Mouse (Mus musculus): ENCODE results near the gene Mcf2l. TPM values are rescaled to one million over a fixed set of nuclear protein-coding genes. Genes with fewer than 3 reads are reported as not detected.

Mcf2l gene
- polyA plus RNA-seq, 1 experiment from 2014 or later, result 58.7 TPM

GRCm38 (mm10) chr8:12896494-12897373 is 23.1 kb downstream of the Mcf2l start:
- ATAC-seq (ENCODE audit: insufficient read depth, low FRiP score, low TSS enrichment), result no peak
- no peak overlapping the region for H3K27ac ChIP-seq (ENCODE audit: low read depth, low read length)
- H3K4me2 ChIP-seq (ENCODE audit: low read depth), result no peak overlapping the region
- 56% methylated on average over 13 of the region's 13 CpGs for WGBS
- H3K9me3 ChIP-seq (ENCODE audit: control insufficient read depth, low read length), result no peaks in the 10 kb centered on the region
- no peak overlapping the region for H3K9ac ChIP-seq (ENCODE audit: low read length)
- peak; percentile 60 for DNase-seq (ENCODE audit: low spot score)
- H3K4me3 ChIP-seq (ENCODE audit: low read depth, low read length), result no peak overlapping the region
- H3K27me3 ChIP-seq (ENCODE audit: control insufficient read depth, insufficient read depth, low read length), result no peaks in the 10 kb centered on the region
- H3K36me3 ChIP-seq (ENCODE audit: control insufficient read depth, insufficient read depth, low read length), result no peaks in the 10 kb centered on the region
- no peaks in the 10 kb centered on the region for H3K4me1 ChIP-seq (ENCODE audit: control insufficient read depth, insufficient read depth, low read length)

- H3K4me3 ChIP-seq (ENCODE audit: low read depth, low read length), result no peak overlapping the region
- no peak overlapping the region for H3K9ac ChIP-seq (ENCODE audit: low read length)
- no peak overlapping the region for H3K27ac ChIP-seq (ENCODE audit: low read depth, low read length)
Observed at GRCm38 (mm10) chr8:12897815-12898214, 24.2 kb downstream of the Mcf2l start.

GRCm38 (mm10) chr8:12903790-12904415 is 30.3 kb downstream of the Mcf2l start:
- Histone ChIP-seq H3K4me2 (ENCODE audit: low read depth) (no peak overlapping the region), H3K27ac (ENCODE audit: low read depth, low read length) (no peak overlapping the region), H3K9ac (ENCODE audit: low read length) (no peak overlapping the region), H3K4me3 (ENCODE audit: low read depth, low read length) (no peak overlapping the region), H3K36me3 (ENCODE audit: control insufficient read depth, insufficient read depth, low read length) (no peaks in the 10 kb centered on the region), H3K4me1 (ENCODE audit: control insufficient read depth, insufficient read depth, low read length) (no peaks in the 10 kb centered on the region), H3K9me3 (ENCODE audit: control insufficient read depth, low read length) (no peaks in the 10 kb centered on the region), H3K27me3 (ENCODE audit: control insufficient read depth, insufficient read depth, low read length) (no peaks in the 10 kb centered on the region)
- ATAC-seq (ENCODE audit: insufficient read depth, low FRiP score, low TSS enrichment) (no peak), DNase-seq (ENCODE audit: low spot score) (no peak)
- 90% methylated on average over 13 of the region's 13 CpGs for WGBS

More at GRCm38 (mm10) chr8:12897815-12898214, 24.2 kb downstream of the Mcf2l start:
- Histone ChIP-seq H3K4me2 (ENCODE audit: low read depth) (no peak overlapping the region), H3K27me3 (ENCODE audit: control insufficient read depth, insufficient read depth, low read length) (no peaks in the 10 kb centered on the region), H3K9me3 (ENCODE audit: control insufficient read depth, low read length) (no peaks in the 10 kb centered on the region), H3K36me3 (ENCODE audit: control insufficient read depth, insufficient read depth, low read length) (no peaks in the 10 kb centered on the region), H3K4me1 (ENCODE audit: control insufficient read depth, insufficient read depth, low read length) (no peaks in the 10 kb centered on the region)
- no peak for ATAC-seq (ENCODE audit: insufficient read depth, low FRiP score, low TSS enrichment)
- 68% methylated on average over 9 of the region's 9 CpGs for WGBS
- DNase-seq (ENCODE audit: low spot score), result no peak

GRCm38 (mm10) chr8:12905122-12905521 is 31.5 kb downstream of the Mcf2l start:
- Histone ChIP-seq H3K4me3 (ENCODE audit: low read depth, low read length) (no peak overlapping the region), H3K4me1 (ENCODE audit: control insufficient read depth, insufficient read depth, low read length) (no peaks in the 10 kb centered on the region), H3K27me3 (ENCODE audit: control insufficient read depth, insufficient read depth, low read length) (no peaks in the 10 kb centered on the region), H3K36me3 (ENCODE audit: control insufficient read depth, insufficient read depth, low read length) (no peaks in the 10 kb centered on the region), H3K4me2 (ENCODE audit: low read depth) (no peak overlapping the region), H3K9me3 (ENCODE audit: control insufficient read depth, low read length) (no peaks in the 10 kb centered on the region), H3K9ac (ENCODE audit: low read length) (no peak overlapping the region), H3K27ac (ENCODE audit: low read depth, low read length) (no peak overlapping the region)
- ATAC-seq (ENCODE audit: insufficient read depth, low FRiP score, low TSS enrichment), result no peak
- no peak for DNase-seq (ENCODE audit: low spot score)
- 86% methylated on average over 5 of the region's 5 CpGs for WGBS

GRCm38 (mm10) chr8:12905599-12906321 is 32.2 kb downstream of the Mcf2l start:
- Histone ChIP-seq H3K4me1 (ENCODE audit: control insufficient read depth, insufficient read depth, low read length) (no peaks in the 10 kb centered on the region), H3K27ac (ENCODE audit: low read depth, low read length) (no peak overlapping the region), H3K36me3 (ENCODE audit: control insufficient read depth, insufficient read depth, low read length) (no peaks in the 10 kb centered on the region), H3K27me3 (ENCODE audit: control insufficient read depth, insufficient read depth, low read length) (no peaks in the 10 kb centered on the region), H3K9ac (ENCODE audit: low read length) (no peak overlapping the region), H3K4me3 (ENCODE audit: low read depth, low read length) (no peak overlapping the region), H3K9me3 (ENCODE audit: control insufficient read depth, low read length) (no peaks in the 10 kb centered on the region), H3K4me2 (ENCODE audit: low read depth) (no peak overlapping the region)
- WGBS, result 85% methylated on average over 11 of the region's 11 CpGs
- DNase-seq (ENCODE audit: low spot score) (no peak), ATAC-seq (ENCODE audit: insufficient read depth, low FRiP score, low TSS enrichment) (no peak)

GRCm38 (mm10) chr8:12906597-12906996 is 33.0 kb downstream of the Mcf2l start:
- H3K4me3 ChIP-seq (ENCODE audit: low read depth, low read length), result no peak overlapping the region
- H3K9ac ChIP-seq (ENCODE audit: low read length), result no peak overlapping the region
- no peak overlapping the region for H3K27ac ChIP-seq (ENCODE audit: low read depth, low read length)
- H3K9me3 ChIP-seq (ENCODE audit: control insufficient read depth, low read length), result no peaks in the 10 kb centered on the region
- H3K4me1 ChIP-seq (ENCODE audit: control insufficient read depth, insufficient read depth, low read length), result no peaks in the 10 kb centered on the region
- no peak for DNase-seq (ENCODE audit: low spot score)
- no peak for ATAC-seq (ENCODE audit: insufficient read depth, low FRiP score, low TSS enrichment)
- no peaks in the 10 kb centered on the region for H3K36me3 ChIP-seq (ENCODE audit: control insufficient read depth, insufficient read depth, low read length)
- H3K4me2 ChIP-seq (ENCODE audit: low read depth), result no peak overlapping the region
- H3K27me3 ChIP-seq (ENCODE audit: control insufficient read depth, insufficient read depth, low read length), result no peaks in the 10 kb centered on the region
- WGBS, result 70% methylated on average over 5 of the region's 5 CpGs

GRCm38 (mm10) chr8:12907730-12908129 is 34.1 kb downstream of the Mcf2l start:
- Histone ChIP-seq H3K9ac (ENCODE audit: low read length) (no peak overlapping the region), H3K4me1 (ENCODE audit: control insufficient read depth, insufficient read depth, low read length) (peaks cover 4% of the 10 kb centered on the region; the same call in 1 of the 2 replicates), H3K27ac (ENCODE audit: low read depth, low read length) (no peak overlapping the region), H3K4me2 (ENCODE audit: low read depth) (no peak overlapping the region), H3K36me3 (ENCODE audit: control insufficient read depth, insufficient read depth, low read length) (no peaks in the 10 kb centered on the region), H3K4me3 (ENCODE audit: low read depth, low read length) (no peak overlapping the region), H3K9me3 (ENCODE audit: control insufficient read depth, low read length) (no peaks in the 10 kb centered on the region), H3K27me3 (ENCODE audit: control insufficient read depth, insufficient read depth, low read length) (no peaks in the 10 kb centered on the region)
- ATAC-seq (ENCODE audit: insufficient read depth, low FRiP score, low TSS enrichment) (no peak), DNase-seq (ENCODE audit: low spot score) (no peak)
- 85% methylated on average over 4 of the region's 4 CpGs for WGBS

- Histone ChIP-seq H3K36me3 (ENCODE audit: control insufficient read depth, insufficient read depth, low read length) (no peaks in the 10 kb centered on the region), H3K9me3 (ENCODE audit: control insufficient read depth, low read length) (no peaks in the 10 kb centered on the region), H3K27ac (ENCODE audit: low read depth, low read length) (peak overlapping the region; percentile 17; the same call in 1 of the 2 replicates), H3K4me2 (ENCODE audit: low read depth) (no peak overlapping the region), H3K4me3 (ENCODE audit: low read depth, low read length) (no peak overlapping the region), H3K4me1 (ENCODE audit: control insufficient read depth, insufficient read depth, low read length) (peaks cover 8% of the 10 kb centered on the region), H3K27me3 (ENCODE audit: control insufficient read depth, insufficient read depth, low read length) (no peaks in the 10 kb centered on the region), H3K9ac (ENCODE audit: low read length) (no peak overlapping the region)
- ATAC-seq (ENCODE audit: insufficient read depth, low FRiP score, low TSS enrichment) (no peak), DNase-seq (ENCODE audit: low spot score) (no peak)
- WGBS, result 26% methylated on average over 5 of the region's 5 CpGs
Observed at GRCm38 (mm10) chr8:12912011-12912410, 38.4 kb downstream of the Mcf2l start.
